Mouse (Mus musculus): ENCODE data around the gene Mrpl10. TPM values are rescaled to one million over a fixed set of nuclear protein-coding genes. Genes with fewer than 3 reads are reported as not detected.

Mrpl10 gene
- total RNA-seq, 1 experiment from 2014 or later = 13.4 TPM

GRCm38 (mm10) chr11:97063274-97063920 is 22.0 kb downstream of the Mrpl10 start:
- ATAC-seq (replicated peaks; ENCODE audit: insufficient number of reproducible peaks, low FRiP score, low TSS enrichment, poor library complexity, severe bottlenecking) = no peak

DNA sequence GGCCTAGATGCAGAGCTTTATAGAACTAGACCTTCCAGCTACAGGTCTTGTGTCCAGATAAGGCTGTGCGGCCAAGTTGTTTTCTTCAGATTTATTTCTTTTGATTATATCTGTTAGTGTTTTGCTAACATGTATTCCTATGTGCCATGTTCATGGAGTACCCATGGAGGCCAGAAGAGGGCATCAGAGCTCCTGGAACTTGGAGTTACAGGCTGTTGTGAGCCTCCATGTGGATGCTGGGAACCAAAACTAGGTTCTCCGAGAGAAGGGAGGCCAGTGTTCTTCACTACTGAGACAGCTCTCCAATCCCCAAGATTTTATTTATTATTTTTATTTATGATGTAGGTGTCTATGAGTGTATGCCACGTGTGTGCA is 22.5 kb downstream of the Mrpl10 start:
- no peak for ATAC-seq (replicated peaks; ENCODE audit: insufficient number of reproducible peaks, low FRiP score, low TSS enrichment, poor library complexity, severe bottlenecking)

GRCm38 (mm10) chr11:97065538-97066295 is 24.4 kb downstream of the Mrpl10 start:
- ATAC-seq (replicated peaks; ENCODE audit: insufficient number of reproducible peaks, low FRiP score, low TSS enrichment, poor library complexity, severe bottlenecking) = no peak

GRCm38 (mm10) chr11:97066656-97067360 is 25.4 kb downstream of the Mrpl10 start:
- no peak for ATAC-seq (replicated peaks; ENCODE audit: insufficient number of reproducible peaks, low FRiP score, low TSS enrichment, poor library complexity, severe bottlenecking)

GRCm38 (mm10) chr11:97069333-97069732 is 28.0 kb downstream of the Mrpl10 start:
- no peak for ATAC-seq (replicated peaks; ENCODE audit: insufficient number of reproducible peaks, low FRiP score, low TSS enrichment, poor library complexity, severe bottlenecking)

- no peak for ATAC-seq (replicated peaks; ENCODE audit: insufficient number of reproducible peaks, low FRiP score, low TSS enrichment, poor library complexity, severe bottlenecking)
These were observed 28.4 kb downstream of the Mrpl10 start for GRCm38 (mm10) chr11:97069770-97070169.

GRCm38 (mm10) chr11:97071129-97071528 is 29.8 kb downstream of the Mrpl10 start:
- ATAC-seq (replicated peaks; ENCODE audit: insufficient number of reproducible peaks, low FRiP score, low TSS enrichment, poor library complexity, severe bottlenecking) = no peak

DNA sequence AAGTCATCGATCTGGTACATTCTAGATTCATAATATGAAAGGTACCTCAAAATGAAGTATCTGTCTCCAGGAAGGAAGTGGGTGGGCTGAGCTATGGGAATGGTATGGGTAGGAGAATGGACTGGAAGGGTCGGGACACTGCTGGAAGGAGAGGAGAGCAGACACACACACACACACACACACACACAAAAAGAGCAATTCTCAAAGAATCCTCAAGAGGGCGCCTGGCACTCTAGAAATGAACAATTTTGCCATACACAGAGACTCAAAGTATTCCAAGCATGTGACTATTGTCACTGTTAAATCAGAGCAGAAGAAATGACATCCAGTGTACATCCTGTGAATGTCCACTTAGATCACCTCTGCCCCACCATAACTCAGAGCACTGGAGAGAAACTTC is 31.2 kb downstream of the Mrpl10 start:
- ATAC-seq (replicated peaks; ENCODE audit: insufficient number of reproducible peaks, low FRiP score, low TSS enrichment, poor library complexity, severe bottlenecking) = peak; percentile 65

GRCm38 (mm10) chr11:97074235-97074634 is 32.9 kb downstream of the Mrpl10 start:
- ATAC-seq (replicated peaks; ENCODE audit: insufficient number of reproducible peaks, low FRiP score, low TSS enrichment, poor library complexity, severe bottlenecking) = no peak

- ATAC-seq (replicated peaks; ENCODE audit: insufficient number of reproducible peaks, low FRiP score, low TSS enrichment, poor library complexity, severe bottlenecking) = no peak
These were observed 37.4 kb downstream of the Mrpl10 start for GRCm38 (mm10) chr11:97078751-97079150.

DNA sequence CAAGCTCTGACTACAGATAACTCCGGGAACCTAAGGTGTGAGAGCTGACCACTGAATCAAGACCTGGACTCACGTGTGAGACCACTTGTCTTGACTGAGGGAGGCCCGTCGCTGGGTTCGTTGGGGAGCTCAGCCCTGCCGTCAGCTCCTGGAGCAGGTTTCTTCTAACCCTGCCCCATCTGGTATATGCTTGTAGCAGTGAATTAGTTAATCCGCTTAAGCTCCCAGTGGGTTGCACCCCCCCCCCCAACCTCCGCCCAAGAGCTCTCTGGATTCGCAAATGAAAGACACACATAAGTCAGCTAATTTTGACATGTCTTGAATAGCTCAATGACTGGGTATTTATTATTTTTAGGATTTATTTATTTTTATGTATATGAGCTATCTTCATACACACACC is 38.9 kb downstream of the Mrpl10 start:
- no peak for ATAC-seq (replicated peaks; ENCODE audit: insufficient number of reproducible peaks, low FRiP score, low TSS enrichment, poor library complexity, severe bottlenecking)

DNA sequence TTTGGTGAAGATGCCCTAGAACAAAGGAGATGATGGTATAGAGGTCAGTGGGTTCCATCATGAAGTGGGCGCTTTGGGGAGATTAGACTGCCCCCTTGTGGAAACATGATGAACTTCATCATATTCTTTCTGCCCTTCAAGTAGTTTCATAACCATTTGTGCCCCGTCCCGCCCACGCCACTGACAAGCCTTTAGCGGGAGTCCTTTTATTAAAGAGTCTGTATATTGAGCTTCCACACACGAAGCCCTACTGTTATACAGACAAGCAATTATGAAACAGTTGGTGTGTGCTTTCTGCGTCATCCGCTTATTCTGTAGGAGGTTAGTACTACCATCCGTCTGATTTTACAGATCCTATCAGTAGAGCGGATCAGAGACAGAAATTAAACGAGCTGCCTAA is 41.6 kb downstream of the Mrpl10 start:
- ATAC-seq (replicated peaks; ENCODE audit: insufficient number of reproducible peaks, low FRiP score, low TSS enrichment, poor library complexity, severe bottlenecking) = peak; percentile 61

- ATAC-seq (replicated peaks; ENCODE audit: insufficient number of reproducible peaks, low FRiP score, low TSS enrichment, poor library complexity, severe bottlenecking) = 0 out of 2 replicates have a peak, but pooled peaks have one; percentile 7
These were observed 42.2 kb downstream of the Mrpl10 start for GRCm38 (mm10) chr11:97083401-97084140.

- ATAC-seq (replicated peaks; ENCODE audit: insufficient number of reproducible peaks, low FRiP score, low TSS enrichment, poor library complexity, severe bottlenecking) = no peak
These were observed 43.6 kb downstream of the Mrpl10 start for GRCm38 (mm10) chr11:97084821-97085505.

GRCm38 (mm10) chr11:97086365-97086764 is 45.0 kb downstream of the Mrpl10 start:
- ATAC-seq (replicated peaks; ENCODE audit: insufficient number of reproducible peaks, low FRiP score, low TSS enrichment, poor library complexity, severe bottlenecking) = no peak

- no peak for ATAC-seq (replicated peaks; ENCODE audit: insufficient number of reproducible peaks, low FRiP score, low TSS enrichment, poor library complexity, severe bottlenecking)
These were observed 53.2 kb downstream of the Mrpl10 start for GRCm38 (mm10) chr11:97094600-97094999.

- ATAC-seq (replicated peaks; ENCODE audit: insufficient number of reproducible peaks, low FRiP score, low TSS enrichment, poor library complexity, severe bottlenecking) = no peak
These were observed 57.4 kb downstream of the Mrpl10 start for GRCm38 (mm10) chr11:97098791-97099190.
